Mouse (Mus musculus) intestine, embryonic 16.5 days (tissue): ENCODE results near the gene Dusp13. TPM values are rescaled to one million over a fixed set of nuclear protein-coding genes. Genes with fewer than 3 reads are reported as not detected.

Experiments
- ATAC-seq: fragments of 200-750 bp; cut with Nextera tagmentation; 2 replicates; pipeline ENCODE4 v1.8.0; 2017; ENCODE audit warnings: moderate TSS enrichment, moderate library complexity
- H3K27ac ChIP-seq: fragments of 300-500 bp; sonication (generic); 2 replicates; pipeline ENCODE4 v1.5.1; 2014; ENCODE audit warnings: mild to moderate bottlenecking, low read length
- H3K27me3 ChIP-seq: fragments of 300-500 bp; sonication (generic); replicated peaks from 2 replicates; pipeline ENCODE4 v1.6.1; 2014; ENCODE audit warnings: low read length, control low read depth, mixed read lengths; ENCODE audit not compliant: control insufficient read depth, insufficient read depth
- H3K36me3 ChIP-seq: fragments of 300-500 bp; sonication (generic); 2 replicates; pipeline ENCODE4 v1.6.1; 2014; ENCODE audit warnings: low read length, control low read depth; ENCODE audit not compliant: control insufficient read depth, insufficient read depth
- H3K4me1 ChIP-seq: fragments of 300-500 bp; sonication (generic); 2 replicates; pipeline ENCODE4 v1.6.1; 2014; ENCODE audit warnings: low read length, control low read depth, mixed read lengths; ENCODE audit not compliant: control insufficient read depth, insufficient read depth
- H3K4me2 ChIP-seq: fragments of 300-500 bp; sonication (generic); 2 replicates; pipeline ENCODE4 v1.6.1; 2014; ENCODE audit warnings: low read depth, low read length, control low read depth
- H3K4me3 ChIP-seq: fragments of 300-500 bp; sonication (generic); 2 replicates; pipeline ENCODE4 v1.5.1; 2014; ENCODE audit warnings: mild to moderate bottlenecking, low read length
- H3K9ac ChIP-seq: fragments of 300-500 bp; sonication (generic); 2 replicates; pipeline ENCODE4 v1.6.1; 2014; ENCODE audit warnings: low read depth, low read length
- H3K9me3 ChIP-seq: fragments of 300-500 bp; sonication (generic); 2 replicates; pipeline ENCODE4 v1.6.1; 2016; ENCODE audit warnings: low read length, control low read depth; ENCODE audit not compliant: control insufficient read depth
- WGBS: fragments of 180-500 bp; shearing (Covaris S2); extraction: QIAGEN DNeasy Blood & Tissue Kit; methylation state at CpG from one replicate; pipeline ENCODE4 v1.1.7; 2014; 5-methylcytosine and 5-hydroxymethylcytosine counted together
- polyA plus RNA-seq: library from polyadenylated mRNA; unstranded; fragments of >200 nt; fragmentation: Nextera tagmentation; extraction: Ambion mirVana; gene quantifications from 2 replicates; pipeline ENCODE4 v1.2.1, GENCODE M21; 2015

The Dusp13 gene
- polyA plus RNA-seq: not detected in 2 replicates

DNA sequence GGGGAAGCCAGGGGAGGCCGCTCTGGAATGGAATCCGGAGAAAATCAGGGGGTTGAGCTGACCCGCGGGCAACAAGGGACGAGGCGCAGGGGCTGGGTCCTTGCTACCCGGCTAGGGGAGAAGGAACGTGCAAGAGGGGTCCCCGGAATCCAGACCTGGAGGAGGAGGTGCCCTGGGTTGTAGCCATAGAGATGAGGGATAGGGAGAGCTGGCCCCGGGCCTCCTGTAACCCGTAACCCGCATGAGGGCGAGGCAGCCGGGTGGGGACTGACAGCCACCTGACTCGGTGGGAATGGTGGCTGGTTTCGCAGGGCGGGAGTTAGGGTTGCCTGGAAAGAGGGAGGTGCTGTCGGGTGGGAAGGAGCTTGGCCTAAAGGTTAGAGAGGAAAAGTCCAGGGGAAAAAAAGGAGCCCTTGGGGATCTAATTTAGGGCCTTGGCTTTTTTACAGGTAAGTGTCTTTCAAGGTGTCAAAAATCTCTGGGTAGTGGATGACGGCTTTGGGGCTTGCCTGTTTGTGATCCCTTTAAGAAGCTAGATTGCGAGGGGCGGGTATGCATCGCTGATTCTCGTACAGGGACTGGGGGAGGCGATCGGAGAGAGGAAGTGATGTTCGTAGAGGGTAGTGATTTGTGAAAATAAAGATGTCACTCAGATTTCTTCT lies at the start of gene Dusp13:
TSS of gene Dusp13 (minus strand) at position 301 of the 662 bp plus-strand sequence.
- Histone ChIP-seq H3K27me3 (no peaks in the 10 kb centered on the region), H3K27ac (peak within 1 kb of the TSS; percentile 91), H3K36me3 (no peaks in the 10 kb centered on the region), H3K4me3 (peak within 1 kb of the TSS; percentile 99), H3K4me2 (peak within 1 kb of the TSS; percentile 83), H3K9ac (peak within 1 kb of the TSS; percentile 96), H3K4me1 (peaks cover 15% of the 10 kb centered on the region), H3K9me3 (no peaks in the 10 kb centered on the region)
- under 1% methylated on average over 26 of the region's 26 CpGs for WGBS
- ATAC-seq: peak; percentile 86

DNA sequence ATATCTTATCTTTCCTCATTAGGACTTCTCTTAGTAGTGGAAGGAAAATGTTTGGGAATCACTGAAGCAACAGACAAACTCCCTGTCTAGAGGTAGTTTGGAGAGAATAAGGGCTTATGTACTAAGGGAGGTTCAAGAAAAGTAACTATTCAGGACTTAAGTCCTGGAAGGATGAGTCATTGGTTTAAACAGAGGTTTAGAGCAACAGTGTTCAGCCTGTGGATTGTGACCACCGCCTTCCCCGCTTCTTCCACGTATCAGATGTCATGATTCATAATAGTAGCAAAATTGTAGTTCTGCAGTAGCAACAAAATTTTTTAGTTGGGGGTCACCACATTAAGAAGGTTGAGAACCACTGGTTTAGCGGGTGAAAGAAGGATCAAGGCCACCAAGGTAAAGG lies 49.7 kb upstream of the Dusp13 start:
- no peaks in the 10 kb centered on the region for H3K27me3 ChIP-seq
- H3K4me3 ChIP-seq: no peak overlapping the region
- H3K4me1 ChIP-seq: no peaks in the 10 kb centered on the region
- H3K27ac ChIP-seq: no peak overlapping the region
- 91% methylated on average over 4 of the region's 4 CpGs for WGBS
- no peaks in the 10 kb centered on the region for H3K36me3 ChIP-seq
- H3K9me3 ChIP-seq: no peaks in the 10 kb centered on the region
- H3K9ac ChIP-seq: no peak overlapping the region
- H3K4me2 ChIP-seq: no peak overlapping the region
- no peak for ATAC-seq

DNA sequence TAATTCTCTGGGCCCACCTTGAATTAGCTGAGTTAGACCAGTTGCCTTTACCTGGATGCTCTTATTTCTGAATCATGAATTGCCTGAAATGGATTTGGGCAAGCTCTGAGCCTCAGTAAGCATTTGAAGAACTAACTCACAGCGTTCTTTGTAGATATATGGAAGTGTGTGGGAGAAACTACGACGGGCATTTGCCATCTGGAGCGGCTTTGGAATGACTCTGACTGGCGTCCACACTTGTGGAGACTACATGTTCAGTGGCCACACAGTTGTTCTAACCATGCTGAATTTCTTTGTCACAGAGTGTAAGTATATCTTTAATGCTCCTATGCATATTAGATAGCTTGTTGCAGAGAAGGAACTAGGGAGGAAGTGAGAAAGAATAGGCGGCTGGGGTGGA lies 41.3 kb upstream of the Dusp13 start:
- Histone ChIP-seq H3K9me3 (no peaks in the 10 kb centered on the region), H3K4me2 (no peak overlapping the region), H3K27ac (no peak overlapping the region), H3K9ac (no peak overlapping the region), H3K4me1 (peaks cover 4% of the 10 kb centered on the region; the same call in 1 of the 2 replicates), H3K4me3 (no peak overlapping the region), H3K36me3 (peaks cover 3% of the 10 kb centered on the region; the same call in 1 of the 2 replicates), H3K27me3 (no peaks in the 10 kb centered on the region)
- ATAC-seq: no peak
- WGBS: 97% methylated on average over 6 of the region's 6 CpGs

DNA sequence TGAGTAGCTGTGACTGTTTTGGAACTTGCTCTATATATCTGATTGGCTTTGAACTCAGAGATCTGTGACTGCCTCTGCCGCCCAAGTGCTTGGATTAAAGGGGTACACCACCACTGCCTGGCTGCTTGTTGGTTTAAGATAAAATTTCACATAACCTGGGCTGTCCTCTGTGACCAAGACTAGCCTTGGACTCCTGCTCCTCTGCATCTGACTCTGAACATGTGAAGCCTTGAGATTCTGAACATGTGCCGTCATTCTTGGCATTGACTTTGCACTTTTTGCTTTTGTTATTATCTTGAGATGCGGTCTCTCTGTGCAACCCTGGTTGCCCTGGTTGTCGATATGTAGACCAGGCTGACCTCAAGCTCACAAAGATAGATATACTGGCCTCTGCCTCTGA lies 40.7 kb upstream of the Dusp13 start:
- 88% methylated on average over 4 of the region's 4 CpGs for WGBS
- Histone ChIP-seq H3K4me2 (no peak overlapping the region), H3K36me3 (peaks cover 4% of the 10 kb centered on the region), H3K27ac (no peak overlapping the region), H3K9me3 (no peaks in the 10 kb centered on the region), H3K4me1 (peaks cover 4% of the 10 kb centered on the region; the same call in 1 of the 2 replicates), H3K4me3 (no peak overlapping the region), H3K27me3 (no peaks in the 10 kb centered on the region), H3K9ac (no peak overlapping the region)
- ATAC-seq: no peak

DNA sequence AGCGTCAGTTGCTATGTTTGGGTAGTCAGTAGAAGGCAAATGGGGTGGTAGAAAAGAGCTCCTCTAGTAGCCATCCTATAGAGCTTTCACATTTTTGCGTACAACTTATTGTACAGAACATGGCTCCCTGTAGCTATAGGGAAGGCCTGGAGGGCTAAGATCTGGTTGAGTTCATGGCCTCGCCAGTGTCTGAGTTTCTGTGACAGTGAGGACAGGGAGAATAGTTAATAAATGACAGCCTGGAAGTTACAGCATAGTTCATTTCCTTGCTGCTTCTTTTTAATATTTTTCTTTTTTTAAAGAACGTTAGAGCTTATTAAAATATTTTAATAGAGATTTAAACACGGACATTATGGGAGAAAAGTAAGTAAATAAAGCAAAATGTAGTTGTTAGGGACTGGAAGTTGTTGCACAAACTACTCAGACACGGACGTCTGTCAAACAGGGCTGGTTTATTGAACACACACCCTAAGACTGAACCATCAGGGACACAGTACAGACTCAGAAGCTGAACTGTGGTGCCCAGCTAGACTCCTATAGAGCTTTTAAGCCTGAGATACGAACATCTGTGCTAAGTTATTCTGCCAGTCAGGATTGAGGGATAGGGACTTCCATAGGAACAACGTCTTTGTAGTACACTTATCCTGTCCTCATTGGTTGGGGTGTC lies 39.7 kb upstream of the Dusp13 start:
- no peaks in the 10 kb centered on the region for H3K9me3 ChIP-seq
- peak; percentile 82 for ATAC-seq
- WGBS: 73% methylated on average over 9 of the region's 9 CpGs
- no peaks in the 10 kb centered on the region for H3K27me3 ChIP-seq
- H3K27ac ChIP-seq: peak overlapping the region; percentile 14; the same call in 1 of the 2 replicates
- no peak overlapping the region for H3K9ac ChIP-seq
- H3K4me3 ChIP-seq: no peak overlapping the region
- H3K36me3 ChIP-seq: peaks cover 6% of the 10 kb centered on the region
- no peak overlapping the region for H3K4me2 ChIP-seq
- peaks cover 4% of the 10 kb centered on the region; the same call in 1 of the 2 replicates for H3K4me1 ChIP-seq

DNA sequence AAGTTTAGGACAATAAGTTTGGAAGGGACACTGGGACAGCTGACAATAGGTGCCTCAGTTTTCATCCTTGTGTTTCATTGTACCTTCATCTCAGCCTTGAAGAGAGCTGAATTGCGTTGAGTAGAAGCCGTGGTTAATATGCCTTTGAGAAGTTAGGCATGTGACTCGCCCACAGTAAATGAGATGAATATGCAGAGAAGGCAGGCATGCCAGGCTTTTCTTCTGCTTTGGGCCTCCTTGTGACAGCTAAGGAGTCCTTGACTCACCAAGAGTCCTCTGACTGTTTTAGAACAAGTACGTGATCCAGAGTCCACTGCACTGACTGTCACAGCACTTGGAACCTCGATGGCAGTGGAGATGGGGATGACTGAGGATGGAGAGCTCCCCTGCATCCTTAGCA lies 37.1 kb upstream of the Dusp13 start:
- Histone ChIP-seq H3K36me3 (peaks cover 3% of the 10 kb centered on the region; the same call in 1 of the 2 replicates), H3K4me2 (no peak overlapping the region), H3K9ac (no peak overlapping the region), H3K4me1 (peaks cover 4% of the 10 kb centered on the region; the same call in 1 of the 2 replicates), H3K4me3 (no peak overlapping the region), H3K27me3 (no peaks in the 10 kb centered on the region), H3K9me3 (no peaks in the 10 kb centered on the region), H3K27ac (no peak overlapping the region)
- ATAC-seq: no peak
- WGBS: 93% methylated on average over 5 of the region's 5 CpGs

DNA sequence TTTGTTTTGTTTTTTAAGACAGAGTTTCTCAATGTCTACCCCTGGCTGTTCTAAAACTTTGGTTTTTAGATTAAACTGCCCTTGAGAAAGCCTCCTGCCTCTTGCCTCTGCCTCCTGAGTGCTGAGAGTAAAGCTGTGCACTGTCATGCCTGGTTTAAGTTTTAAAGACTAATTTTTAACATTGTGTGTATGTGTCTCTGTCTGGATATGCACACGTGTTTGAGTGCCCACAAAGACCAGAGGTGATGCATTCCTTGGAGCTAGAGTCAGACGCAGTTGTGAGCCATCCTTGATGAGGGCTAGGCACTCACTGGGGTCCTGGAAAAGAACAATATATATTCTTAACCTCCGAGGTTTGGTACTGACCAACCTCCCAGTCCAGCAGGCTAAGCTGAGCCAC lies 36.4 kb upstream of the Dusp13 start:
- Histone ChIP-seq H3K4me3 (no peak overlapping the region), H3K4me2 (no peak overlapping the region), H3K27me3 (no peaks in the 10 kb centered on the region), H3K9me3 (no peaks in the 10 kb centered on the region), H3K9ac (no peak overlapping the region), H3K36me3 (peaks cover 3% of the 10 kb centered on the region; the same call in 1 of the 2 replicates), H3K4me1 (peaks cover 4% of the 10 kb centered on the region; the same call in 1 of the 2 replicates), H3K27ac (no peak overlapping the region)
- no peak for ATAC-seq
- 82% methylated on average over 3 of the region's 3 CpGs for WGBS

DNA sequence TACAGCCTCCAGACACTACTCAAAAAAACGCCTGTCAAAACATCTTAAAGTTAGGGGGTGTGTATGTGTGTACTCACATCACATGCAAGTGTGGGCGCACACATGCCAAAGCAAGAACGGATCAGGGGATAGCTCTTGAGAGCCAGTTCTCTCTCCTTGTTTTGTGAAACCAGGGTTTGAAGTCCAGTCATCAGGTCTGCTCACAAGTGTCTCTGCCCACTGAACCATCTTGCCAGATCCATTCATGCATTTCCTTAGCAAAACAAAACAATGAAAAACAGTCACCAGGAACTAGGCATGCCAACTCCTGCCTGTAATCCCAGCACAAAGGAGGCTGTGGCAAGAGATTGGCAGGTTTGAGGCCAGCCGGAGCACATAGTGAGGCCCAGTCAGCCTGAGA lies 35.5 kb upstream of the Dusp13 start:
- ATAC-seq: no peak
- no peak overlapping the region for H3K9ac ChIP-seq
- no peak overlapping the region for H3K4me2 ChIP-seq
- no peak overlapping the region for H3K4me3 ChIP-seq
- no peaks in the 10 kb centered on the region for H3K9me3 ChIP-seq
- H3K27me3 ChIP-seq: no peaks in the 10 kb centered on the region
- 91% methylated on average over 4 of the region's 4 CpGs for WGBS
- no peak overlapping the region for H3K27ac ChIP-seq
- peaks cover 4% of the 10 kb centered on the region; the same call in 1 of the 2 replicates for H3K4me1 ChIP-seq
- H3K36me3 ChIP-seq: peaks cover 3% of the 10 kb centered on the region; the same call in 1 of the 2 replicates

DNA sequence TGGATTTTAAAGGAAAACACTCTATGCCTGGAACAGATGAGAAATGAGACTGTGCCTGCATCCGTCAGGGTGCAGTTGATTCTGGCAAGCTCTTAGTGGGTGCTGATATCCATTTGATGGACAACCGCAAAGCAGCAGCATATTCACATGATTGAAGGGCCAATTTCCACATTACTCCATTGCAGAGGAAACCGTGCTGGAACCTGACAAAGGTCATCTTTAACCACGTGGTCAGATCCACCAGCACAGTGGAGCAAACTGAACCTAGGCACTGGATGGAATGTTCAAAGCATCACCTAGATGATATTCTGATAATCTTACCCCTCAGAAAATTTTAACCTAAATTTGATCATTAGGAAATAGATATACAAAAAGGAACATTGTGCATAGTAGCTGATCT lies 25.2 kb upstream of the Dusp13 start:
- H3K9ac ChIP-seq: no peak overlapping the region
- ATAC-seq: no peak
- no peaks in the 10 kb centered on the region for H3K9me3 ChIP-seq
- H3K27me3 ChIP-seq: no peaks in the 10 kb centered on the region
- H3K27ac ChIP-seq: no peak overlapping the region
- no peaks in the 10 kb centered on the region for H3K4me1 ChIP-seq
- H3K4me3 ChIP-seq: no peak overlapping the region
- no peak overlapping the region for H3K4me2 ChIP-seq
- WGBS: 88% methylated on average over 4 of the region's 4 CpGs
- peaks cover 15% of the 10 kb centered on the region; the same call in 1 of the 2 replicates for H3K36me3 ChIP-seq
